Mouse (Mus musculus): ENCODE results near the gene Tsga10ip.
"Not testable (repeated sequence)": the region's sequence is repeated elsewhere in the genome, so short reads cannot be mapped to it uniquely, and the experiment has no call there.

Tsga10ip gene

GRCm38 (mm10) chr19:5388588-5389242 lies 13.6 kb downstream of the Tsga10ip start, which contains the start of gene Sart1:
TSS of gene Sart1 (minus strand) at chr19:5388703.
- peak; percentile 95 for DNase-seq (ENCODE audit: low spot score)

GRCm38 (mm10) chr19:5388011-5388441 lies 14.3 kb downstream of the Tsga10ip start:
- peak; percentile 27 for DNase-seq (ENCODE audit: low spot score)

- DNase-seq (ENCODE audit: low spot score), result no peak
Observed at GRCm38 (mm10) chr19:5384715-5385114, 17.6 kb downstream of the Tsga10ip start.

DNA sequence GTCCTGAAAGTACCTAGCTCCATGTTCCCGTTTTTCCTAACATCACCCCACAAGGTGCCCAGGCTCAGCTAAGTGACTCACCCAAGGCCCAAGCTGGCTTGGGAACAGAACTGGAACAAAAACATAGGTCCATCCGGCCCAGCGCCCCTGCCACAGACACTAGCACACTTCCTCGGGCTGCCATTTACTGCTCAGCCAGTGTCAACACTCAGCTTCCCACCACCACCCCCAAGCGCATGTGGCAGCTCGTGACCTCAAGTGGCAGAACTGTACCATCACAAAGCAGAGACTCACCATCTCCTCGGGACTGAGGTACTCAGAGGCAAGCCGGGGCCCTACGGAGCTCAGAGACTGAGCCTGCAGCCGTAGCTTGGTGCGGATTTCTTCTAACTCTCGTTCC lies 19.0 kb downstream of the Tsga10ip start:
- DNase-seq (ENCODE audit: low spot score), result no peak

GRCm38 (mm10) chr19:5377446-5377845 lies 24.9 kb downstream of the Tsga10ip start:
- DNase-seq (ENCODE audit: low spot score), result no peak

GRCm38 (mm10) chr19:5374748-5375147 lies 27.6 kb downstream of the Tsga10ip start:
- no peak for DNase-seq (ENCODE audit: low spot score)

DNA sequence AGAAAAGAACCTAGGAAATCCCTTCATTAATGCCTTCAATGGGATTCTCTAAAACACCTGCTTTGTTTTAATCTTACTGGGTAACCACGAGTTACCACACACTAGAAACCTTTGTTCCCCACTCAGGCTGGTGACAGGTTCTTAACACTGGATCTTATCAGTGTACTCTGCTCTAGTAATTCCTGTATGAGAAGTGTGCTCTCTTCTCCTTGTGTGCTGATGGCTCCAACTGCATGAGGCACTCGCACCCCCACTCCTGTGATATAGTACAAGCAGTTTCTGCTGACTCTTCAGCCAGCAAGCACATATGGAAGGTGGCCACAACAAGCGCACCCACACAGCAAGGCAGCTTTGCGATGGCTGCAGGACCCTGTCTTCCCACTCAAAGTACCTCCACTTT lies 28.1 kb downstream of the Tsga10ip start:
- no peak for DNase-seq (ENCODE audit: low spot score)

DNA sequence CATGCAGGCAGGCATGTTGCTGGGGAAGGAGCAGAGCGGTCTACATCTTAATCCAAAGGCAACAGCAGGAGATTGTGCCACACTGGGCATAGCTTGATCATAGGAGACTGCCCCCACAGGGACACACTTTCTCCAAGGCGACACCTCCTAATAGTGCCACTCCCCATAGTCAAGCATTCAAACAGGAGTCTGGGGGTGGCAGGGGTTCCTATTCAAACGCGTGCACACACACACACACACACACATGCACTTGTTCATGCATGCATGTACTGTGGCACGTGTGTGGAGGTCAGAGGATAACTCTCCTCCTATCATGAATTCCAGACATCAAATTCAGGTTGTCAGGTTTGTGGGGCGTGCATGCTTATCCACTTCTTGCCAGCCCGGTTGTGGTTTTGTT lies 29.6 kb downstream of the Tsga10ip start:
- DNase-seq (ENCODE audit: low spot score), result no peak

DNA sequence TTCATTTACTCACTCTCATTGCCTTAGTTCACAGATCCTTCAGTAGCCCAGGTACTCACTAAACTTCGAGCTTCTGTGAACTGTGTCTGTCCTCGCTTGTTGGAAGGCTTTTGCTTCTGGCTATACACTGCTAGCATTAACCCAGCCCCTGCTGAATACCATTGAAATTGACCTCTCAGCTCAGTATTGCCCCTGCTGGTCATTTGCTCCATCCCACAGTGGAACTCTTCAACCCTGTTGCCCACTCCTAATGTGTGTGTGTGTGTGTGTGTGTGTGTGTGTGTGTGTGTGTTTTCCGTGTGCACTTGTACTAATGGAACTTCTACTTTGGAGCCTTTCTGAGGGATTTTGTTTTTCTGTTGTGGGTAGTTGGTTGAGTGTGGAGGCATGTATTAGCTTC lies 31.4 kb downstream of the Tsga10ip start:
- no peak for DNase-seq (ENCODE audit: low spot score)

DNA sequence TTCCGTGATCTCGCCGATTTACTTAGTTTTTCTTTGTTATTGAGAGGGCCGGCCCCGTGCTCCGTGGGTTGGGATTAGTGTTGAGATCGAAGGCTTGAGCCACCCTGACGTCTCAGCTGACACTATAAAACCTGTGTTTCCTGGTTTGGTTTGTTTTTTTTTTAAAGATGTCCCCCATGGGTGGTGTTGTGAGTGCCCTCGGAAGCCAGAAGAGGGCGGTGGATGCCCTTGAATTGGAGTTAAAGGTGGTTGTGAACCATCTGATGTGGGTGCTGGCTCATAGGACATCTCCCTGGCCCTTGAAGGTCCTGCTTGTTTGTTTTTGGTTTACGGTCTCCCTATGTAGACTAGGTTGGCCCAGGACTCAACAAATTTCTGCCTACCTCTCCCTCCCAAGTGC lies 34.9 kb downstream of the Tsga10ip start:
- DNase-seq (ENCODE audit: low spot score), result no peak

- DNase-seq (ENCODE audit: low spot score), result peak; percentile 14
Observed at GRCm38 (mm10) chr19:5367053-5367359, 35.3 kb downstream of the Tsga10ip start, which contains the start of gene Banf1. TSS of gene Banf1 (minus strand) at chr19:5367168.

DNA sequence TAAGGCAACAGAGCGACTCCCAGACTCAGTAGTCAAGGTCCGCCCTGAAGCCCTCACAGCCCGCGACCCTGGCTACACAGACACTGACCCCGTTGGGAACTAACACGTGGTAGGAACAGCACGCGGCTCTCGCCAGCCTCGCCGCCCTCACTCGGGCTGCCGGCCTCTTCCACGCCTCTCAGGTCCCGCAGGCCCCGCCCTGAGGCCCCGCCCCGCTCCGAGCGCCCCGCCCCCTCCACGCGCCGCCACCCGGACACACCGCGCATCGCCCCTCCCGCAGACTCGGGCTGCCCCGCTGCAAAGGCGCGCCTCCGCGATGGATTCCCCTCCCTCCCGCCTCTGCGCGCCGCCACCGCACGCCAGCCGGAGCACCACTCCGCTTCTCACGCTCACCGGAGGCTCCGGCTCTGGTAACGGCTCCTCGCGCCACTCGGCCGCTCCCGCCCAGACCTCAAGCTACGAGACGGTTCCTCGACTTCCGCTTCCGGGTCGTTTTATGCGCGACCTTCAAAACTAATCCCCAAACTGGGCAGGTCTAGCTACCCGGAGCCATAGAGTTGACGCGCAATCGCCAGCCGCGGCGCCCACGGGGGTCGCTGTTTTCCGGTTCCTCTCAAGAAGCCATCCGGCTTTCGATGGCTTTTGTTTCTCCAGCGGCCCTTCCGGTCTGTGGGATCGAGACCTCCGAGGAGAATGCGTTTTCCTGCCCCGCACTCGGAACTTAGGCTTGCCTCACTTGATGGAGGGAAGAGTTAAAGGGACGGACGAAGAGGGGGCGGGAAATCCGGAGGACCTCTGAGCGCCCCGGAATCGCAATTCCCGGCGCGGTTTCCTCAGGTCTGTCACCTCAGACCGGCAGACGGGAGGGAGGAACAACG lies 35.9 kb downstream of the Tsga10ip start, which contains the start of gene Eif1ad:
TSS of gene Eif1ad (plus strand) at position 567 of the 878 bp plus-strand sequence.
- peak; percentile 93 for DNase-seq (ENCODE audit: low spot score)

GRCm38 (mm10) chr19:5365751-5366150 lies 36.6 kb downstream of the Tsga10ip start:
- no peak for DNase-seq (ENCODE audit: low spot score)

- no peak for DNase-seq (ENCODE audit: low spot score)
Observed at GRCm38 (mm10) chr19:5364124-5364523, 38.2 kb downstream of the Tsga10ip start.

GRCm38 (mm10) chr19:5362186-5362585 lies 40.1 kb downstream of the Tsga10ip start:
- DNase-seq (ENCODE audit: low spot score), result no peak

- DNase-seq (ENCODE audit: low spot score), result no peak
Observed at GRCm38 (mm10) chr19:5356080-5356479, 46.2 kb downstream of the Tsga10ip start.

DNA sequence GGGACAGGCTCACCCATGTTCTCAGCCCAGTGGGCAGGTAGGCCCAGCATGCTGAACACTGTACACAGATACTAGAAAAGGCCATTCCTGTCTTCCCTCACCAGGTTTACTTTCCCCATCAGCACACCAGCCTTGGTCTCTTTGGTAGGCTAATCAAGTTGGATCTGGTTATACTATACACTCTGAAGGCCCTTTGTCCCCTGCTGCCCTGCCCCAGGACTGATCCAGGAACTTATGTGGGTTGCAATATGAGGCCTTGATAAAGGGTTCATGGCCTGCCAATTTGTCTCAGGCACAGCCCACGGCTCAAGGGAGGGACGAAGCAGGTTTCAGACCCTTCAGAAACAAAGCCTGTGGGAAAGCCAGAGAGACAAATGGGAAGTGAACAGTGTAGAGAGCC lies 48.7 kb downstream of the Tsga10ip start:
- no peak for DNase-seq (ENCODE audit: low spot score)

GRCm38 (mm10) chr19:5349502-5349873 lies 52.8 kb downstream of the Tsga10ip start, which contains the start of gene Cst6:
TSS of gene Cst6 (minus strand) at chr19:5349574.
- not testable (repeated sequence) for DNase-seq (ENCODE audit: low spot score)

GRCm38 (mm10) chr19:5348526-5349501 lies 53.5 kb downstream of the Tsga10ip start:
- DNase-seq (ENCODE audit: low spot score), result peak; percentile 38

GRCm38 (mm10) chr19:5348064-5348463 lies 54.3 kb downstream of the Tsga10ip start:
- no peak for DNase-seq (ENCODE audit: low spot score)

DNA sequence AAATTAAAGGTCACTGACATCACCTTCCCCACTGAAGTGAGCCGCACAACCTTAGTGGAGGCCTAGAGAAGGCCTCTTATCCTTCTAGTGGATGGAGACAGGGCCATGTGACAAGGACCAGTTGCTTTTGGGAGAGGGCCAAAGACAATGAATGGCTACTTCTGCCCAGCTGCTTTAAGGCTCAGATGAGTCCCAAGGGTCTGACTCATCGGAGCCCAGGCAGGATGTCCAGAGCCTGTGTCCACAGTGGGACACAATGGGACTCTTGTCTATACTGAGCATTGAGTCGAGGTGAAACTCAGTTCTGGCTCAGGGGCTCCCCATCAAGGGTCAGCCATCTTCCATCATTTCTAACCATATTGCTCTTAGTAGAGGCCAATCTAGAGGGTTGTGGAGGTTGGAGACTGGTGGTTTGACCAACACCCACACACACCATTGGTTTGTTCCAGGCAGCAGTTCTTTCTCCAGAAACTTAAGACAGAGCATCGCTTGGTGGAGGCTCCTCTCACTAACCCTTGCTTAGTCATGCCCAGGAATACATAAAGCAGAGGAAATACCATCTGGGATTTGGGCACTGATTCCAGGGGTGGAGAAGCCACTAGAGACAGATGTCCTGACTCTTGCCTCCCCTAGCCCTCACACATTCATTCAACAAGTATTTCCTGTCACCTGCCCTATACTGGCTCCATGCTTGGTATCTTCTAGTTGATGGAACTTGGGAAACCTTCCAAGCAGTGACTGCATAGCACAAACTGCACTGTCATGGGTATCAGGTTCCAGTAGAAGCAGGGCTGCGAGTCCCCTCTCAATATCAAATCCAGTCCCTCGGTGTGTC lies 56.8 kb downstream of the Tsga10ip start:
- DNase-seq (ENCODE audit: low spot score), result no peak

All from urinary bladder, postnatal 14 days (tissue).